Mouse (Mus musculus): ENCODE measurements around the gene Mfsd4b2. TPM values are rescaled to one million over a fixed set of nuclear protein-coding genes. Genes with fewer than 3 reads are reported as not detected.

Gene Mfsd4b2
- total and polyA plus RNA-seq, 2 experiments from 2014 or later: not detected

DNA sequence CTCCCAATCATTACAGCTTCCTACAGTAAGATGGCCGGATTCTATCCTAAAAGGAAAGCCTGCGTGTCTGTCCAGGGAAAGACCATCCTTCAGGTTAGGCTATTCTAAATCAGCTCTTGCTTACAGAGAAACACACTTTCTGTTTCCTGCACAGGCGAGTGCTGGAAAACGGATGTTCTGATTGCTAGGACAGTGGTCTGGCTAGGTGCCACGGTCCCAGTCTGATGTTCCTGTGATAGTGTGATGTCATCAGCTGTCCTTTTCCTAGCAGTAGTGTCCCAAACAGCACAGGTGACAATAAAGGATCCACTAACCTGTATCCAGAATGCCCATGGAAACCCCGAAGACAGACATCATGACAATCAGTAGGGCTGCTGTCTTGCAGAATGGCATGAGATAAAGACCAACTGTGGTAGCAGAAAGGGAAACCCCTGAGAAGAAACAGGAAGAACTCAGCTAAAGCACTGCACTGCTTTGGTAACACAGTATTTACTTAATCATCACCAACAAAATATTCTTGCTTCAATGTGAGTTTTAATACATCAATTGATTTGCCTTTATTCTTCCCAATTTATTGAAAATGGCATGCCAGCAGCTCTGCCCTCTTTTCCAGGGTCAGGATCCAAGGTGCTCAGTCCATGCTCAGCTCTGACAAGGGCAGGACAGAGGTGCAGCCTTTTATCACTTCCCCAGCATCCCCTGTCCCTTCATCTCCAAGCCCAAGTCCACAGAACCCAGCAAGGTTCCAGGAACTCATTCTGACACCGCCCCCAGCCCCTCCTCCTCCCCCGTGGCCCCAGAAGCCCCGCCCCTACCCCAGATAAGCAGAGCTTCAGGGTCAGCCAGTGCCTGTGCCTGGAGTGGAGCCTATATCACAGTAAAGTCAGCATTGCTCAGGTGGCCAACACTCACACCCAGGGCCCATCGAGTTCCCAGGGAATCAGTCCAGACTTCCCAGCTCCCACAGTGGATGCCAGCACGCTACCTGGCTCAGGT lies 32.7 kb downstream of the Mfsd4b2 start:
- no peak overlapping the region for H3K27ac ChIP-seq (ENCODE audit: low read depth, low read length)
- H3K4me1 ChIP-seq (ENCODE audit: insufficient read depth): no peaks in the 10 kb centered on the region
- no peak overlapping the region for H3K4me3 ChIP-seq (ENCODE audit: low read depth, low read length)
- no peaks in the 10 kb centered on the region for H3K36me3 ChIP-seq (ENCODE audit: insufficient read depth)
- no peak for TF ChIP-seq CTCF (IDR thresholded peaks at IDR 0.05; ENCODE audit: low read depth)
- no peaks in the 10 kb centered on the region for H3K27me3 ChIP-seq (ENCODE audit: insufficient read depth, low read length)
- no peak overlapping the region for H3K4me2 ChIP-seq (ENCODE audit: low read depth)
- DNase-seq (no peak), ATAC-seq (no peak)
- H3K9me3 ChIP-seq (ENCODE audit: low read length): no peaks in the 10 kb centered on the region
- H3K9ac ChIP-seq: no peak overlapping the region
- WGBS: 75% methylated on average over 11 of the region's 11 CpGs

DNA sequence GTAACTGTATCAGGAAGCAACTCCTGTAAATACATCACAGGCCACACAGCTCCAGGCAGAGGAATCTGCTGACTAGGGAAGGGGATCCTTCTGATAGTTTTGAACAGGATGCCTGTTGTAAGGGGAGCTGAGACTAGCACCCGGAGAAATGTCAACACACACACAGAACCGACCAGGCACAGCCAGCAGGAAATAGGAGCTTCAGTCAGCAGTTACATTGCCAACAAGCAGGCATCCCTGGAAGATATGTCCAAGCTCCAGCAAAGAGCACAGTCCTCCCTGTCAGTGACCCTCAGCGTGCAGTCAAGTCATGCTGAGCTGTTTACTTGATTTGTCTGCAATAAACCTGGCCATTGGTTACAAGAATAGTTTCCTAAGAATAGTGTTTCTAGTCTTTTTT lies 38.1 kb downstream of the Mfsd4b2 start:
- Histone ChIP-seq H3K27me3 (ENCODE audit: insufficient read depth, low read length) (no peaks in the 10 kb centered on the region), H3K27ac (ENCODE audit: low read depth, low read length) (no peak overlapping the region), H3K4me2 (ENCODE audit: low read depth) (no peak overlapping the region), H3K36me3 (ENCODE audit: insufficient read depth) (no peaks in the 10 kb centered on the region), H3K9me3 (ENCODE audit: low read length) (no peaks in the 10 kb centered on the region), H3K9ac (no peak overlapping the region), H3K4me1 (ENCODE audit: insufficient read depth) (no peaks in the 10 kb centered on the region), H3K4me3 (ENCODE audit: low read depth, low read length) (no peak overlapping the region)
- no peak for TF ChIP-seq CTCF (IDR thresholded peaks at IDR 0.05; ENCODE audit: low read depth)
- ATAC-seq (no peak), DNase-seq (no peak)
- 85% methylated on average over 3 of the region's 3 CpGs for WGBS

Other genes starting within 250 kb of the Mfsd4b2 start
- gene Rev3l, start 194.8 kb downstream of the Mfsd4b2 start, total RNA-seq (2014; rRNA removed): 111 and 152 TPM in 2 replicates
- gene Rev3l, start 194.8 kb downstream of the Mfsd4b2 start, polyA plus RNA-seq (2015; fragmentation: Nextera tagmentation; extraction: Ambion mirVana): 16.9 and 22.7 TPM in 2 replicates
- gene Mfsd4b4, start 27.7 kb downstream of the Mfsd4b2 start, total RNA-seq (2014; rRNA removed): 8.8 and 14.2 TPM in 2 replicates
- gene Mfsd4b4, start 27.7 kb downstream of the Mfsd4b2 start, polyA plus RNA-seq (2015; fragmentation: Nextera tagmentation; extraction: Ambion mirVana): 2.1 and 2.7 TPM in 2 replicates
- gene Mfsd4b3, start 33.2 kb upstream of the Mfsd4b2 start, total RNA-seq (2014; rRNA removed): 0.46 TPM in 1 of 2 replicates, not detected in the other
- gene Mfsd4b3, start 33.2 kb upstream of the Mfsd4b2 start, polyA plus RNA-seq (2015; fragmentation: Nextera tagmentation; extraction: Ambion mirVana): not detected in 2 replicates
- not detected in 2 replicates for gene Mfsd4b5, start 59.7 kb upstream of the Mfsd4b2 start, total RNA-seq (2014; rRNA removed)
- gene Mfsd4b5, start 59.7 kb upstream of the Mfsd4b2 start, polyA plus RNA-seq (2015; fragmentation: Nextera tagmentation; extraction: Ambion mirVana): 0.06 TPM in 1 of 2 replicates, not detected in the other
- 0.15 and 0.62 TPM in 2 replicates for gene Mfsd4b1, start 98.3 kb upstream of the Mfsd4b2 start, total RNA-seq (2014; rRNA removed)
- gene Mfsd4b1, start 98.3 kb upstream of the Mfsd4b2 start, polyA plus RNA-seq (2015; fragmentation: Nextera tagmentation; extraction: Ambion mirVana): 0.21 and 0.94 TPM in 2 replicates
- gene Slc16a10, start 215.3 kb upstream of the Mfsd4b2 start, total RNA-seq (2014; rRNA removed): 1.7 and 2.5 TPM in 2 replicates
- 1.3 and 1.5 TPM in 2 replicates for gene Slc16a10, start 215.3 kb upstream of the Mfsd4b2 start, polyA plus RNA-seq (2015; fragmentation: Nextera tagmentation; extraction: Ambion mirVana)

Data from forebrain, postnatal 0 days (tissue).